Mouse (Mus musculus) gastrocnemius, postnatal 4 days (tissue): ENCODE results near the gene Zfp398. TPM values are rescaled to one million over a fixed set of nuclear protein-coding genes. Genes with fewer than 3 reads are reported as not detected.

Experiments used
- DNase-seq, 2 experiments: peaks; one replicate each; pipeline ENCODE4 v3.0.0; 2021 to 2022; ENCODE audit warnings: low spot score in 2 of 2, mixed read lengths in 2 of 2
- long read RNA-seq, 2 experiments: library from polyadenylated mRNA; stranded (forward); transcript quantifications; one replicate each; pipeline ENCODE4 v2.0.0; 2021
- total RNA-seq, 2 experiments: library from RNA; stranded (reverse); gene quantifications; 2 replicates each; pipeline ENCODE4 v1.2.3; 2021

Gene Zfp398
- total RNA-seq: 1 to 10 TPM; 7.5 to 8.8 TPM
- long read RNA-seq, experiment 1, partial matches to known transcripts: 0 of 2 reads
- long read RNA-seq, experiment 1, other reads (novel, unspliced or antisense): 2 of 2 reads
- long read RNA-seq, experiment 2, partial matches to known transcripts: 1 of 1 reads
- long read RNA-seq, experiment 2, other reads (novel, unspliced or antisense): 0 of 1 reads

DNA sequence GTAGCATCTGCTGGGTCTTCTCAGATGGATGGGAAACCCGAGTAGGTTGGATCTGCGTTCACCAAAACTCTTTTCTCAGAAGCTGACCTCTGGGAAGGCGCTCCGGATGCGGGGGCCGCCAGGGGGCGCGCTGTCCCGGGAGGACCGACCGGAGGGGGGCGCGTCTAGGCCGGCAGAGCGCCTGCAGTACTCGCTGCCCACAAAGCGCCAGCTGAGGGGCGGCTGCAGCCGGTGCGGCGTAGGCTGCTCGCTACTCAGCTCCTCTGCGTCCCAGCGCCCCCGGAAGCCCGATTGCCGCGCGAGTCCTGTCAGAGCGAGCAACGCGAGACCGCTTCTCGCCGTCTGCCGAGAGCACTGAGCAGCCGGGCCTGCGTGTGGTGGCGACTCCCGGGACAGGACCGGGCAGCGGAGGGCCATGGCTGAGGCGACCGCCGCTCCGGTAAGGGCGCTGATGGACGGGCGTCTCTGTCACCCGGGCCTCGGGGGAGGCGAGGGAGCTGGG is at the start of gene Zfp398:
Gene Zfp398, plus strand, starts transcription at position 180 of the 502 bp plus-strand sequence.
- peak; percentile 95 to 98 for DNase-seq

DNA sequence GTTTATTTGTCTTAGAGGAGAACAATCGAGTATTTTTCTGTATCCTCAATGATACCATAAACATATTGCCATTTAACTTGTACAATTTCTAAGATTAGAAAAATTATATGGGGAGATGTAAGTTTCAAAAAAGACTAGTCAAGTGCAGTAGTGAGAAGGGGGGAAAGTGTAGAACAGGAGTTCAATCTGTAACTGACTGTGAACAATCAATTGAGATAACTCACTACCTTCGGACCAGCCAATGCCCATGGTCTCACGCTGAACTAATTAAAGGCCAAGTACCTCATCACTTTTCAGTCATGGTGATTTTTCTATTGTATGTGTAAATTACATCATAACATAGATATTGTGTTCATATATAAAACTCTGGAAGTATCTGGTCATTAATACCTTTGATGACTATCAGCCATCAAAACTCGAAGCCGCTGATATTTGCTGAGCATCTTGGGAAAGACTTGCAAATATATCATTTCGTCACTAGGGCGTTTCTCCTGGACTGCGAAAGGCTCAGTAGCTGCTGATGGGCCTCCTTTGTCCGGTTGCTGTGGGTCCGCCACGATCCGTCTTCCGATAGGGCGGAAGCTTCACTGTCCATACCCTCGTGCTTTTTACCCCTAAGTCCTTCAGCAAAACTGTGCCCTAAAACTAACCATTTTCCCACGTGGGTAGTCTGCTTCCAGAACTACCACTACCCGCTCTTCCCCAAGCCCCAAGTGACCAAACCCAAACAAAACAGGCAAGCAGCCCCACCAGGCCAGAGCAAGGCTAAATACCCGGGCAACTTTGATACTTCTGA is 47.3 kb upstream of the Zfp398 start:
- DNase-seq: peak; percentile 38 to 75

DNA sequence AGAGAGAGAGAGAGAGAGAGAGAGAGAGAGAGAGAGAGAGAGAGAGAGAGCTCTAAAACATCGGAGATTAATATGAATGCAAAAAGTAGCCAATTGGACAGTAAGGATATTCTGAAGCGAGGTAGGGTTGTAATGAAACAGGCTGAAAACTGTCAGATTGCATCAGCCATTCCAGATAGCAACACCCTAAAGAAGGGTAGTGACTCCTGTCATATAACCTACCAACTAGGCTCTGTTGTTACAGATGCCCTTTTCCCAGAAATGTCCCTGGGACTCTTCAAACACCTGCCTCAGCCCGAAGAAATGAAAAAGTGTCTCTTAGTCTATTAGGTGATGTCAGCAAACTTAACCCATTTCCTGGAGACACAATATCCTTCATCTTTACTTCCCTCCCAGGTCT is 46.6 kb upstream of the Zfp398 start:
- no peak for DNase-seq

DNA sequence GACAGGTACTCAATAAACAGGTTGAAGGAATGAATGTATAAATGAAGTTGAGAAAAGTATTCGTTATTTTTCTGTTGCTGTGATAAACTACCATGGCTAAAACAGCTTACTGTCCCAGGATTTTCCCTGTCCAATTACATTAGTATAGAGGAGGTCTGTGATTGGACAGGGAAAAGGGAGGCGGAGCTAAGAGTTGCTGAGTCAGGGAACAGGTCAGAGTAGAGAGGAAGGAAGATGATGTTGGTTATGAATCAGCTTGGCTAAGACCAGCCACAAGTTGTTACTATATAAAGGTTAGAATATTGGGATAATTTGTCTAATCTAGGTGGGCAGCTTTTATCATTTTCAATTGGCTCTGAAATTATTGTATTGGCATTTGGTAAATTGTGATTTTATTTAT is 44.7 kb upstream of the Zfp398 start:
- DNase-seq: no peak

DNA sequence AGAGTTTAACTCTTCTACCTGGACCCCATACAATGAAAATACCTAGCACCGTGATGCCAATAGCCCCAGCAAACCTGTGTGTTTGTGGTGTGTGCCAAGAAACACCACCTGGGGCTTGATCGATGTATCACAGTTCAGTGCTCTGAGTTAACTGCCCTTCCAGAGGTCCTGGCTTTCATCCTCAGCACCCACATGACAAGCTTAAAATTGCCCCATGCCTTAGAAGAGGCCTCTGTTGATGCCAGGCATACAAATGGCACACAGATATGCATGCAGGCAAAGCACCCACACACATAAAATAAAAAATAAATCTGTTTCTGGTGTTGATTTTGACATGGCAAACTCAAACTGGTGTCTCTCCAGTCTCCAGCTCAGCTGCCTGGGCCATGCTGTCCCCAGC is 42.9 kb upstream of the Zfp398 start:
- no peak for DNase-seq

DNA sequence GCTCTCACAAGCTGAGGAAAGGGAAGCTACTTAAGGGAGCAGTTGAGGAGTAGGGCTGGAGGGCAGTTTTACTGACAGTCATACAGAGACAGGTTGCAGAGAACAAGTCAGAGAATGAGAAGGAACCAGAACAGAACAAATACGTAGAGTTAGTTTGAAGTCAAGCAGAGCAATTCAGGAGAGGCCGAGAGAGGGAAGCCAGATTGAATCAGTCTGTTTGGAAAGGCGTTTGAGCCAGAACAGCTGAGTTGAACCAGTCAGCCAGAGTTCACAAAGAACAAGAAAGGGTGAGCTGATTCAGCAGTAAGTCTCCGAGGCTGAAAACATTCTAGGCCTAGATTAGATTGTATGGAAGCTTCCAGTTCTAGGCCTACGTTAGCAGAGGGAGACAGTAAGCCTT is 42.2 kb upstream of the Zfp398 start:
- no peak for DNase-seq

DNA sequence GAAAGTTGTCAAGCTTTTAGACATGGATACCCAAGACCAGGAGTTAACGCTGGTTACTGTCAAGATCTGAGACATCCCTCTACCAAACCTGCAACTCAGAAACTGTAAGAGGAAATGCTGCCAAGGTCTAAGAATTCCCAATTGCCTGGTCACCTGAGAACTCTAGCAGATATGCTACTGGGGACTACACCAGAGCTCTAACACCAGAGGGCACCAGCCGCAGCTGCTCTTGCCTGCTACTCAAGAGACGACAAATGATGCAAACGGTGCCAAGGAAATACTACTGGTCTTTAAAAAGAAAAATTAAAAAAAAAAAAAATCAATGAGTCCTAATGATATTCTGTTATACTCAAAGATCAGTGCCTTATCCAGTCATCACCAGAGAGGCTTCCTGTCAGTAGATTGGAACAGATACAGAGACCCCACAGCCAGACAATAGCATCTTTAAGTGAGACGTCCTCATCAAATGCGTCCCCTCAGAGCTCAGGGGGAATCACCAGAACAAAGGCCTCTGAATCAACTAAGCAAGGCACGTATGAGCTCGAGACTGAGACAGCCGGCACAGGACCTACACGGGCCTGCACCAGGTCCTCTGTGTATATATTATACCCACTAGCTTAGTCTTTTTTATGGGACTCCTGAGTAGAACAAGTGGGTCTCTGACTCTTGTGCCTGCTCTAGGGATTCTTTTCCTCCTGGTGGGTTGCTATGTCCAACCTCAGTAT is 41.2 kb upstream of the Zfp398 start:
- DNase-seq: no peak

DNA sequence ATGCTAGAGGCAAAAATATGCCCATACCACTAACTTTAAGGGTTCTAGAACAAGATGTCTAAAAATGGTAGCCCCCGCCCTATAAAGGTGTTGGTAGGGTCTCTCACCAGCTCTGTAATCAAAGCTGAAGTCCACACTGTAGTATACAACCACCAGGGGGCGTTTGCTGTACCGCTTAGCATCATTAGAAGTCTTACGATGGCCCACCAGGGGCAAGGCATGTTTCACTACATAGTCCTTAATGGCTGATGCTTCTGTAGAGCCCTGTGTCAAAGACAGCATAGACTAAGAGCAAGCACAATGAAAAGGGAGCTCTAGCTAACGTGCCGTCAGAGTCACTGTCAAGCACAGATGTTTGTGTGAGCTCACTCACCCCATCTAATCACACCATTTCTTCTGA is 36.4 kb upstream of the Zfp398 start:
- peak in 1 of 2 experiments; percentile 60 for DNase-seq

DNA sequence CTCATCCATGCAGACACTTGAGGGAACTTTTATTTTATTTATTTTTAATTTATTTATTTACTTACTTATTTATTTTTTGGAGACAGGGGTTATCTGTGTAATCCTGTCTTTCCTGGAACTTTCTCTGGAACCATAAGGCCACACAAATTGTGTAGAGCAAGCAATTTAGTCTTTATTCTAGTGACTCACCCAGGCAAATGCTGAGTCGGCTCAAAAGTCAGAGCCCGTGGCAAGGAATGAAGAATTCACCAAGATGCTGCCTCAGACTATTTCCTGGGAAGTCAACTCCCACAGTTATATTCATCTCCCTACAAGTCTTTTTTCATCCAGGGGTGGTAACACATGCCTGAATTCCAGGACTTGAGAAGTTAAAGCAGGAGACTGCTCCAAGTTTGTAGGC is 29.9 kb upstream of the Zfp398 start:
- no peak for DNase-seq

DNA sequence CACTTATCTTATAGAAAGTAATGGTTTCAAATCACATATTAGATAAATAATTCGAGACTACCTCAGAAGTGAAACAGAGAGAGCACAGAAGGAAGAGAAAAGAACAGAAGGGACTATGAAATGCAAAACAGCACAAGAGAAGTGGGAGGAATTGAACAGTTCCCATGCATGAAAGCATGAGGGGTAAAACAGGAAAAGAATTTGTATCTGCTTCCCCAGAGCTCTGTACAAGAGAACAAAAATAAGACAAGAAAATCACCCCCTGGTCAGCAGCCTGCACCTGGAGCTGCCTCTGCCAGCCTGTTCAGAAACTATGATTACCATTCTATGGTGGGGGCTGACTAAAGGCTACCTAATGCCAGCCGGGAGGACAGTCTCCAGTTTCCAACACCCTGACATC is 28.0 kb upstream of the Zfp398 start:
- no peak for DNase-seq

DNA sequence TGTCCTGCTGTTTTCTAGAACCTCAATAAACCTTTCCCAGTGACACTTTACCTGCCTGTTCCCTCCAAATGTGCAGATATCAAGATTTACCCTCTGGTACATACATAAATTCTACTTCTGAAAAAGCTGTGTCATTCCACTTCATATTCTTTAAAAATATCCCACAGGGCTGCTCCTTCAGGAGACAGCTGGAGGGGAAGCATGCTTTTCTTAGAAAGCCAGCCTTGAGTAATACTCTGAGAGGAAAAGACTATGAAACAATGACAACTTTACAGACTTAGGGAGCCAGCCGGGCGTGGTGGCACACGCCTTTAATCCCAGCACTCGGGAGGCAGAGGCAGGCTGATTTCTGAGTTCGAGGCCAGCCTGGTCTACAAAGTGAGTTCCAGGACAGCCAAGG is 26.9 kb upstream of the Zfp398 start:
- DNase-seq: no peak

DNA sequence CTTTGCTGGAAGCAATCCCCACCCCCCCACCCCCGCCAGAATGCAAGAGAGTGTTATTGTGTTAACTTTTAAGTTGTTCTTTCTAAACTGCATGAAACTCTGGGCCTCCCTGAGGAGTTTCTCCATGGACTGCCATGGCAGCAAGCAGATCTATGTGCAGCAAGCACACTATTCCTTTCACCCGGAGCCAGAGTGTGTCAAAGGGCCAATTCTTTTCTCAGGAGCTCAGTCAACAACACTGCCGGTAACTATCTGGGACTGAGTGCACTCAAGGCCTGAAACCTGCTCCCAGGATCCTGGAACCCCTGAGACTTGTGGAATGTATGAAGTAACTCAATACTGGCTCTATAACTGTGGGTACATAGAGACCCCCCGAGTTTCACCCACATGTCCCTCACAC is 26.4 kb upstream of the Zfp398 start:
- no peak for DNase-seq

DNA sequence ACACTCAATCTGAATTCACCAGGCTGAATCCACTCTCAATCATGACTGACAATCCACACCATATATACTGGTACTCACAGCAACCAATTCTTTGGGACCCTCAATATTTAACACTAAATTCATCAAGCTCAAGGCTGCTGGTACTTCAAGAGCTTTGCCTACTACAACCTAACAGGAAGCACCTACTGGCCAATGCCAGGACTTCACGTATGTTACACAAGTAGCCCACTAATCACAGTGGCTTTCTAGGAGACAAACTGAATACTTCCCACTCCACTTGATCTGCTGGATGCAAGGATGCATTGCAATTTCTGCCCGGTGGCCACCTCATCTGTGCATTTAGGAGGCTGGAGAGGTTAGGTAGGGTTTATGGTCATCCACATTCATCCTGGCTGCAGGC is 25.3 kb upstream of the Zfp398 start:
- DNase-seq: no peak

DNA sequence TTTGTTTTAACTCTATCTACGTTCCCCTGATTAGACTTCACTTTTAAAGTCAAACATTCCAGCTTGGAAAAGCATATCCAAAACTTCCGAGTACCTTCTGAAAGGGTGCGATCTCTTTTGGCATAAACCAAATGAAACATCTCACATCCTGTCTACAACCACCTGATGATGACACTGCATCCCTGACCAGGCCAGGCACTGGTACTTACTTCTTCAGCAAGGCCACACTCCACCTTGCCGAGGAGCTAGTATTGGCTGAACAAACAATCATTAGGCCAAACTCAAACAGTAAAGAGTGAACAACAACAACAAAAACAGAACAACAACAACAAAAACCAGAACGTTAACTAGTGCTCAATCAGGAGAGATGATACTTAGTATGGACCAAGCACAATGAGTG is 24.1 kb upstream of the Zfp398 start:
- DNase-seq: no peak

DNA sequence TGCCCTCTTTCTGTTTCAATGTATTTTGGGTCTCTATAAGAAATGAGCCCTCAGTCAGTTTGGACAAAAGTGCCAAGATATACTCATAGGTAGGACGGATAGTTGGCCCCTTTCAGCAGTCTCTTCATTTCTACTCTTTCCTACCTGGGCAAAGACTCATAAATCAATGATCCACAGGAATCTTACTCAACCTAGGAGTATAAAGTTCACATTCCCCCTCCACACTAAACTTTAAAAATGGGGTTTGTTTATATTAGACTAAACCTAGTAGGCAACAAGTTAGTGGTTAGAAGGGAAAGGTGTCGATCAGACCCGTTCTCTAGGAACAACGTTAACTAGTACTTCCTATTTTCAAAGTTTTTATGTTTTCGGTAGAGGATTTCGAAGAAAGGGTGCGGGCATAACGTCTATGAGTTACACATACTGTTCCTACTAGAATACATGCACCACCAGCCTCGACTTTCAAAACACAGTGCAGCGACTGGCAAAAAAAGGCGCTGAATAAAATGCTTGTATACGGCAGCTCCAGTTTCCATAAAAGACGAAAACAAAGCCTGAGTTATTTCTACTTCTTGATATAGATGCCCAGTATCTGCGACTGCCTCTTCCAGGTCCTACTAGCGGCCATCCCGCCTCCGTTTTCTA is 23.1 kb upstream of the Zfp398 start:
- DNase-seq: no peak

DNA sequence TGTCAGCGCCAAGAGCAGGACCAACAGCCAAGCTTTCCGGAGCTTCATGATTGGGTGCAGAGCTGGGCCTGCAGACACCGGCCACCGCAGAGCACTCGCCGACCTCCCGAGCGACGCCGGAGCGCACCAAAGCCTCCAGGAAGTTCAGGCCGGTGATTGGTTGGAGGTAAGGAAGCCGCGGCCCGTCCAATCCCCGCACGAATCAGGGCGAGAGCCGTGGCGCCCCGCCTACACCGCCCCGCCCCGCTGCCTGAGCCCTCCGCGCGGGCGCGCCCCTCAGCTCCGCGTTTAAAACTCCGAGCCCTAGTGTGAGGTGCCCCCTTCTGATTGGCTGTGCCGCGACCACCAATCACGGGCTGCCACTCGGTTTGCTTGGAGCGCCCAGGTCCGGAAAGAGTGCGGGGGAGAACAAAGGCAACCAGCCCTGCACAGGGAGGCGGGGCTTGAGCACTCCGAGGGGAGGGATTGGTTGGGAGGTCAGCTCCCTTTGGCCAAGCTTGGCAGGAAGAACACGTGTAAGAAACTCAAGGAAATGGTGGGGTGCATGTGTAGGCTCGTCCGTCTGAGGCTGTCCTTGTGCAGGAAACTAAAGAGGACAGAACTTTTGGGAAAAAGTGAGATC is 22.1 kb upstream of the Zfp398 start, which contains the start of gene Pdia4:
Gene Pdia4, minus strand, starts transcription at position 174 of the 622 bp plus-strand sequence.
- DNase-seq: peak; percentile 95 to 98

DNA sequence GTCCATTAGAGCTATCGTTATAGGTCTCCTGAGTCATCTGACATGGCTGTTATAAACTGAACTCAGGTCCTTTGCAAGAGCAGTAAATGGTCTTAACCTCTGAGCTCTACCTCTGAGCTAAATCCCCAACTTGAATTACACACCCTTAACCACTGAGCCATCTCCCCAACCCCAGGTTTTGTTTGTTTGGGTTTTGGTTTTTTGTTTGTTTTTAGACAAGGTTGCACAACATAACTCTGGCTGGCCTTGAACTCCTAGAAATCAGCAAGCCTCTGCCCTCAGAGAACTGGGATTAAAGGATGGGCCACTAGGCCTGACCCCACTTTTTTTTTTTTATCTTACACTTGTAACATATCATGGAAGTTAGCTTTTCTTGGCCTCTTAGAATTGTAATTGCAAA is 19.3 kb upstream of the Zfp398 start:
- DNase-seq: no peak

DNA sequence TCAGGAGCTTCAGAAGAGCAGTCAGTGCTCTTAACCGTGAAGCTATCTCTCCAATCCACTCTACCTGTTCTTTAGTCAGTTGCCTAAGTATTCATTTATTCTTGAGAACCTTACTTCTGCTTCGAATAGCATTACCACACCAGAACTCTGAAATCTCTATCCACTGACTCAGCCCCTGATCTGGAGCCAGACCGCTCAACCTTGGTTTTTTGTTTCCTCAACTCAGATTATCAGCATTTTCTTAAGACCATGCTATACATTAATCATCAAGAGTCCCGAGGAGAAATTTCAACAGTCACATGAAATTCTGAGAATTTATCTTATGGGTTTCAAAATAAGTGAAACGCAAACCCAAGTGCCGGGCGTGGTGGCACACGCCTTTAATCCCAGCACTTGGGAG is 16.7 kb upstream of the Zfp398 start:
- DNase-seq: no peak

DNA sequence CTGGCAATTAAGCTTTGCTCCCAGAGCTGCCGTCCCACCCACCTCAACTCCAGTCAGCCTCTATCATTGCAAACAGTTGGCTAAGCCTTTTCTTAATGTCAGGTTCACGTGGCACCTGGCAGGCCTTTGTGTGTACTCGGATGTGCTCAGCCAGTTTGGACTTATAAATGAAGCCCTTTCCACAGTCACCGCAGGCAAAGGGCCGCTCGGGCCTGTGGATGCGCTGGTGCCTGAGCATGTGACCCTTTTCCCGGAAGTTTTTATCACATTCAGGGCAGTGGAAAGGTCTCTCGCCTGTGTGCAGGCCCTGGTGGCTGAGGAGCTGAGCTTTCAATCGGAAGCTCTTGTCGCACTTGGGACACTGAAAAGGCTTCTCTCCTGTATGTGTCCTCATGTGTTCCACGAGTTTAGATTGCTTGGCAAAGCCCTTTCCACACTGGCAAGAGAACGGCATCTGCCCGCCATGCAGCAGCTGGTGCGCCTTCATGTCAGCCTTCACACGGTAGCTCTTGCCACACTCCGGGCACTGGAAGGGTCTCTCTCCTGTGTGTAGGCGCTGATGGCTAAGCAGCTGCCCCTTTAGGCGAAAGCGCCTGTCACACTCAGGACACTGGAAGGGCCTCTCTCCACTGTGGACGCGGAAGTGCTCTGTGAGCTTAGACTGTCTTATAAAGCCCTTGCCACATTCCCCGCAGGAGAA is 15.7 kb upstream of the Zfp398 start:
- DNase-seq: no peak

DNA sequence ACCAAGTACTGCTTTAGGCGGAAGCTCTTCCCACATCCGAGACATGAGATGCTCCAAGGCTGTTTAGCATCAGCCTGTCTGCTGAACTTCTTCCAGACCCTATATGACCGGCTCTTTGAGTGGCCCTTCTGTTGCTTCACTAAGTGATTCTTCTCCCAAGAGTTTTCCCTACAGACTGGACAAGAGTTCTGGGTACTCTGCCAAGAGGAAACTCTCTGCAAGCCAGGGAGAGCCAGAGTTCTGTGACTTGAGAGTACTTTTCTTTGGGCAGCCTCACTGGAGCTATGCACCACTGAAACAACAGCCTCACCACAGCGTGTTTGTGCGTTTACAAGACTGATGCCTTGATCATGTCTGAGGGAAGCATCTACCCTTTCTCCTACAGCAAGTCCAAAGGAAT is 14.2 kb upstream of the Zfp398 start:
- DNase-seq: no peak

DNA sequence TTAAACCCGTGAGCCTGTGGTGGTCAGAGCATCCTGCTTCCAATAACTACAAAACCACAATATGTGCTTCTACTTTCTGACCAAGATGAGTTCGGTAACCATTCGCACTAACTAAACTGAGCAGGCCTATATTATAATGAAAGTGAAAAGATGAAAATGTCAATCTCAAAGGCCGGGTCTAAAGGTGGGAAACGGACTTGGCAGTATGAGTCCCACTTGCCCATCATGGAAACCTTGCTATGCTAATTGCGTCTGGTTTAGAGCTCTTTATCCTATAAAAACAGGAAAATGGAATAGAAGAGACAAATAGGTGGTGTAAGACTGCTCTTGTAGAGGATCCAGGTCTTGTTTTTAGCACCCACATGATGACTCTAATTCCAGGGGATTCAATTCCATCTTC is 13.7 kb upstream of the Zfp398 start:
- no peak for DNase-seq
